Mouse (Mus musculus): ENCODE results near the gene Gm21767. TPM values are rescaled to one million over a fixed set of nuclear protein-coding genes. Genes with fewer than 3 reads are reported as not detected.

Gene Gm21767
- total RNA-seq (2023; ENCODE audit: inconsistent age), result not detected in 4 replicates

GRCm38 (mm10) chrY:13941438-13941837, at the start of gene Gm21767:
Gene Gm21767 (plus strand): TSS chrY:13941738.

